Mouse (Mus musculus) gastrocnemius, postnatal 4 days (tissue): Measurements from ENCODE around the gene Rab11fip4. TPM values are rescaled to one million over a fixed set of nuclear protein-coding genes. Genes with fewer than 3 reads are reported as not detected.

ENCODE experiments used
- DNase-seq, 2 experiments: peaks; one replicate each; pipeline ENCODE4 v3.0.0; 2021 to 2022; ENCODE audit warnings: low spot score in 2 of 2, mixed read lengths in 2 of 2
- long read RNA-seq, 2 experiments: library from polyadenylated mRNA; stranded (forward); transcript quantifications; one replicate each; pipeline ENCODE4 v2.0.0; 2021
- total RNA-seq, 2 experiments: library from RNA; stranded (reverse); gene quantifications; 2 replicates each; pipeline ENCODE4 v1.2.3; 2021

The Rab11fip4 gene
- total RNA-seq, result under 1 TPM; 0.83 to 0.86 TPM
- long read RNA-seq, experiment 1, partial matches to known transcripts, result 0 of 1 reads
- long read RNA-seq, experiment 1, other reads (novel, unspliced or antisense), result 1 of 1 reads
- long read RNA-seq, experiment 2, partial matches to known transcripts, result 0 of 2 reads
- long read RNA-seq, experiment 2, other reads (novel, unspliced or antisense), result 2 of 2 reads

GRCm38 (mm10) chr11:79590664-79591590, at the start of gene Rab11fip4:
Gene Rab11fip4, plus strand, starts transcription at chr11:79591212.
- DNase-seq, result no peak

DNA sequence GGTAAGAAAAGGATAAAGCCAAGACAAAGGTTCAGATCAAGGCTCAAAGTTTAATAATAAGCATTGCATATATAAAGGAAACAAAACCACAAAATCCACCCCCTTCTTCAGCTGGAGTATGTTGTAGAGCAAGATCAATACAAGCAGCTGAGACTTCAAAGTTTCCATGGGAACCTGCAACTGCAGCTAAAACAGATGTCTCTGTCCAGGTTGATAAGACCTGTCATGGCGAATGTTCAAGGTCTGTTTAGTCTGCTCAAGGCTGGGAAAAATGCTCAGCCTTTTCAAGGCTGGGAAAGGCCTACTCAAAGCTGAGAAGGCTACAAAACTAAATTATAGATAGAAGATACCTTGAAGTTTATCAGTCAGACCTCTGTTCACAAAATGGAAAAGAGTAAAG, 38.4 kb upstream of the Rab11fip4 start:
- DNase-seq, result no peak

GRCm38 (mm10) chr11:79560536-79560935, 30.5 kb upstream of the Rab11fip4 start:
- no peak for DNase-seq

- no peak for DNase-seq
Observed at GRCm38 (mm10) chr11:79563493-79563892, 27.5 kb upstream of the Rab11fip4 start.

DNA sequence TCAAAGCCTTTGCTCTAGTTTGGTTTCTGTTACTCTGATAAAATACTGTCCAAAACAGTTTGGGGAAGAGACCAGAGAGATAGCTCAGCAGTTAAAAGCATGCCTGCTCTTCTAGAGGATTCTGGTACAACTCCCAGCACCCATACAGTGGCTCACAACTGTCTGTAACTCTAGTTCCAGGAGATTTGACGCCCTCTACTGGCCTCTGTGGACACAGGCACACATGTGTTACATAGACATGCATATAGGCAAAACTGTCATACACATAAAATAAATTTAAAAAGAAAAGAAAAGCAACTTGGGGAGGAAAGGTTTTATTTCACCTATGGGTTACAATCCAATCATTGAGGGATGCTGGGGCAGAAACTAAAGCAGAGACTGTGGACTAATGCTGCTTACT, 24.1 kb upstream of the Rab11fip4 start:
- DNase-seq, result no peak

GRCm38 (mm10) chr11:79568197-79568911, 22.7 kb upstream of the Rab11fip4 start:
- no peak for DNase-seq

GRCm38 (mm10) chr11:79570319-79570718, 20.7 kb upstream of the Rab11fip4 start:
- DNase-seq, result no peak

- DNase-seq, result no peak
Observed at GRCm38 (mm10) chr11:79573836-79574235, 17.2 kb upstream of the Rab11fip4 start.

- DNase-seq, result no peak
Observed at GRCm38 (mm10) chr11:79575383-79576073, 15.5 kb upstream of the Rab11fip4 start.

GRCm38 (mm10) chr11:79577741-79578140, 13.3 kb upstream of the Rab11fip4 start:
- DNase-seq, result peak; percentile 49 to 74

- DNase-seq, result no peak
Observed at GRCm38 (mm10) chr11:79580660-79581059, 10.4 kb upstream of the Rab11fip4 start.

- no peak for DNase-seq
Observed at GRCm38 (mm10) chr11:79581257-79581656, 9.8 kb upstream of the Rab11fip4 start.

DNA sequence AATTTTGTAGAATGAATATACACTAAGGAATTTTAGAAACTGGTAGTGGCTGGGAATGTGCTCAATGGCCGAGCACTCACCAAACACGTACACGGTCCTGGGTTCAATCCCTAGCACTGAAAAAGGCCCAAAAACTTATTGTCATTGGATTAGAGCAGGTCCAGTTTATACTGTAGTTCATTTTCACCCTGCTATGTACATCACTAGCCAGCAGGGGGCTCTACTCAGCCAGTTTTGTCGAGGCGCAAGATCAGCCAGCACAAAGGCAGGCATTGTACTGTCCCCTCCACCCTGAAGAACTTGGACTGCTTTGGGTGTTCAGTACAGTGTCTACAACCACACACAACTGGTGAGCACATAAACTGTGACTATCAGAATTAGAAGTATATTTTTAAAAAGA, 6.8 kb upstream of the Rab11fip4 start:
- DNase-seq, result peak in 1 of 2 experiments; percentile 52

GRCm38 (mm10) chr11:79589317-79590075, 1.5 kb upstream of the Rab11fip4 start:
- no peak for DNase-seq

DNA sequence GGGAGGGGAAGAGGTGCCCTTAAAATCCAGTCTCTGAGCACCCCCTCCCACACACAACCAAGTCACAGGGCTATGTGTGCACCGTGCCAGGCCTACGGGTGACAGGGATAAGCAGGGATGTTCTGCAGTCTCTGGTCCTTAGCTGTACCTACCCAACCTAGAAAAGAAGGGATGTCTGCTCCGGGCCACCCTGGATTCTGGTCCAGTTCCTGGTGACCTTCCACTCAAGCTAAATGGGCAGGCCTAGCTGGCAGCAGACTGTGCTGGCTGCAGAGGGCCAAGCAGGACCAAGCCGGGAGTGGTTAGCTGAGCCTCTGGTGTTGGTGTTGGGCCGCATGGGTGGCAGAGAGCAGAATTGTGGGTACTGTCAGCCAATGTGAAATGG, 571 bp downstream of the Rab11fip4 start:
- DNase-seq, result no peak

- no peak for DNase-seq
Observed at GRCm38 (mm10) chr11:79593495-79593894, 2.5 kb downstream of the Rab11fip4 start.

GRCm38 (mm10) chr11:79610454-79610853, 19.4 kb downstream of the Rab11fip4 start:
- DNase-seq, result no peak

- no peak for DNase-seq
Observed at GRCm38 (mm10) chr11:79611011-79611666, 20.1 kb downstream of the Rab11fip4 start.

GRCm38 (mm10) chr11:79612046-79612600, 21.1 kb downstream of the Rab11fip4 start:
- no peak for DNase-seq

GRCm38 (mm10) chr11:79613084-79613483, 22.1 kb downstream of the Rab11fip4 start:
- DNase-seq, result no peak
